Mouse (Mus musculus) CH12F3 (cell line): Measurements from ENCODE around the gene Ano6.

Experiments
- in situ Hi-C: fragments of 300-500 bp; cut with MboI; formaldehyde crosslinking; loops from 2 replicates; pipeline ENCODE4 v1.14.3; 2020; ENCODE audit warnings: low sequenced_read_pairs

Ano6 gene

GRCm38 (mm10) chr15:95767825-95768224 lies 22.8 kb upstream of the Ano6 start:
- in situ Hi-C loops, result no loop called here

GRCm38 (mm10) chr15:95768703-95769102 lies 21.9 kb upstream of the Ano6 start:
- in situ Hi-C loops, result no loop called here

GRCm38 (mm10) chr15:95769576-95769975 lies 21.1 kb upstream of the Ano6 start:
- in situ Hi-C loops, result no loop called here

GRCm38 (mm10) chr15:95770307-95770706 lies 20.3 kb upstream of the Ano6 start:
- in situ Hi-C loops, result loop anchor here (10.0 kb wide), 1 partner anchor 164 kb away; no protein-coding TSS in a partner anchor

- in situ Hi-C loops, result loop anchor here (10.0 kb wide), 1 partner anchor 162 kb away; no protein-coding TSS in a partner anchor
These were observed 18.3 kb upstream of the Ano6 start for GRCm38 (mm10) chr15:95772374-95772773.

- in situ Hi-C loops, result loop anchor here (10.0 kb wide), 1 partner anchor 162 kb away; no protein-coding TSS in a partner anchor
These were observed 17.5 kb upstream of the Ano6 start for GRCm38 (mm10) chr15:95772861-95773836.

GRCm38 (mm10) chr15:95774197-95774596 lies 16.4 kb upstream of the Ano6 start:
- in situ Hi-C loops, result loop anchor here (10.0 kb wide), 1 partner anchor 161 kb away; no protein-coding TSS in a partner anchor

GRCm38 (mm10) chr15:95774674-95775414 lies 15.8 kb upstream of the Ano6 start:
- in situ Hi-C loops, result loop anchor here (10.0 to 25.0 kb wide), 2 partner anchors 160 to 512 kb away; partner anchors contain the start of gene Arid2

GRCm38 (mm10) chr15:95777743-95778142 lies 12.9 kb upstream of the Ano6 start:
- in situ Hi-C loops, result loop anchor here (10.0 to 25.0 kb wide), 2 partner anchors 157 to 510 kb away; partner anchors contain the start of gene Arid2

GRCm38 (mm10) chr15:95778710-95779109 lies 11.9 kb upstream of the Ano6 start:
- in situ Hi-C loops, result loop anchor here (10.0 to 25.0 kb wide), 2 partner anchors 156 to 509 kb away; partner anchors contain the start of gene Arid2

GRCm38 (mm10) chr15:95786624-95787023 lies 4.0 kb upstream of the Ano6 start:
- in situ Hi-C loops, result loop anchor here (25.0 kb wide), 1 partner anchor 501 kb away; the partner anchor contains the start of gene Arid2

GRCm38 (mm10) chr15:95787578-95787977 lies 3.1 kb upstream of the Ano6 start:
- in situ Hi-C loops, result loop anchor here (25.0 kb wide), 1 partner anchor 500 kb away; the partner anchor contains the start of gene Arid2

GRCm38 (mm10) chr15:95789562-95790528 lies 798 bp upstream of the Ano6 start:
- in situ Hi-C loops, result loop anchor here (25.0 kb wide), 1 partner anchor 497 kb away; the partner anchor contains the start of gene Arid2

GRCm38 (mm10) chr15:95791141-95791791 lies 623 bp downstream of the Ano6 start:
- in situ Hi-C loops, result loop anchor here (25.0 kb wide), 1 partner anchor 496 kb away; the partner anchor contains the start of gene Arid2

- in situ Hi-C loops, result loop anchor here (25.0 kb wide), 1 partner anchor 495 kb away; the partner anchor contains the start of gene Arid2
These were observed 1.2 kb downstream of the Ano6 start for GRCm38 (mm10) chr15:95791855-95792254.

GRCm38 (mm10) chr15:95792261-95793260 lies 1.9 kb downstream of the Ano6 start:
- in situ Hi-C loops, result loop anchor here (25.0 kb wide), 1 partner anchor 495 kb away; the partner anchor contains the start of gene Arid2

- in situ Hi-C loops, result loop anchor here (25.0 kb wide), 1 partner anchor 493 kb away; the partner anchor contains the start of gene Arid2
These were observed 3.3 kb downstream of the Ano6 start for GRCm38 (mm10) chr15:95793748-95794491.
